Comparison of ENCODE assay signal across 9 mouse cellular contexts in the genomic region with DNA sequence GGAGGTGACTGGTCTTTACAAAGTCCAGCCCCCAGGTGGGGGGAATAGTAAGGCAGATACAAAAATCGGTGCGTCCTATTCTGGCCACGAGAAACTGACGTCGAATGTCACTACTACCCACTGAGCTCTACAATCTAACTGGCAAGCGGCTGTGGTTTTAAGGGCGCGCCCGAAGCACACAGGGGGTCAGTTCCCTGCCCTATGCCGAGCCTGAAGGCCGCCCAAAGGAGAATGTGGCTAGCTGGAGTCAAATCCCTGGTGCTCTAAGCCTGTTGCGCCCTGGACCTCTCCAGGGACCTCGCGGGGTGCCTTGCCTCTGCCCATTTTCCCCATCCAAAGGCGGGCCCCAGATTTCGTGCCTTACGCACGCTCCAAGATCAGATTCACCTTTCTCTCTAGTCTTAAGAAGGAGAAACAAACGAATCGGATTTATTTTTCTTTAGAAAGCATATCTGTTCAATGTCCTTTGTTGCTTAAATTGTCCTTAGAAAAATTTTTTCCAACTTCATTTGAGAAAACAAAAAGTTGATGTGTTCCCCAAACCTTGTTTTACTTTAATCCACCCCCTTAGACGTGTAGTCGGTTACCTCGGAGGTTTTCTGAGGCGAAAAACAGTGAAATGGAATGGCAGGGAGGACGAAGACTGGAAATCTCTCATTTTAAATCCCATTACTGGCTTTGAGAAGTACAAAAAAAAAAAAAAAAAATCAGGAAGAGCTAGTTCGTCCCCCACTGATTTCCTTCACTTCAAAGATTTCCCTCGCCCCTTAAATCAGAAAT.
DNase-seq lines count a peak whose midpoint lies in the region; ATAC-seq and TF ChIP-seq lines count a peak whose summit lies in the region.
"Had no signal": no experiment of that assay in that cellular context is flagged by ENCODE, and none has a peak within 500 bp of the region (broad histone marks: within the 10 kb centered on the region; RNA-seq: fewer than 3 reads in every experiment).

No protein-coding gene starts in this region.

- H3K36me3 ChIP-seq in ES-Bruce4 (ENCODE audit: control insufficient read depth, insufficient read depth, low read length, poor library complexity, severe bottlenecking), result no peaks in the 10 kb centered on the region
- H3K36me3 ChIP-seq in heart, embryonic 15.5 days, result no peaks in the 10 kb centered on the region
- H3K36me3 ChIP-seq in liver, embryonic 15.5 days (replicated peaks), result no peaks in the 10 kb centered on the region

- TF ChIP-seq EP300 in ES-Bruce4 (IDR thresholded peaks at IDR 0.05; ENCODE audit: insufficient read depth, low read depth, low read length), result no peak

- DNase-seq in adrenal gland, adult 2 months, result peak; percentile 66
- no peak for DNase-seq in adrenal gland, adult 8-10 months
- no peak for DNase-seq in right cerebral cortex, postnatal 36 days (ENCODE audit: low spot score in 2 of 2)
- DNase-seq in right cerebral cortex, postnatal 25 days, result no peak
- no peak for DNase-seq in Muller cell, postnatal 12 days (ENCODE audit: inconsistent ontology term)
- DNase-seq: left cerebral cortex, postnatal 4 days had no signal

- no peak overlapping the region for H3K9ac ChIP-seq in ES-Bruce4 (ENCODE audit: low read depth, poor library complexity, severe bottlenecking)
- no peak overlapping the region for H3K9ac ChIP-seq in heart, embryonic 15.5 days
- no peak overlapping the region for H3K9ac ChIP-seq in liver, embryonic 15.5 days

- peak overlapping the region; percentile 56 for H3K4me3 ChIP-seq in ES-Bruce4 (ENCODE audit: low read depth, low read length)
- H3K4me3 ChIP-seq in heart, embryonic 15.5 days, result peak overlapping the region; percentile 44
- H3K4me3 ChIP-seq in liver, embryonic 15.5 days (replicated peaks), result no peak overlapping the region

- peak overlapping the region; percentile 73 for H3K4me2 ChIP-seq in heart, embryonic 15.5 days
- 0 out of 2 replicates have a peak overlapping the region, but pooled peaks have one; percentile 49 for H3K4me2 ChIP-seq in liver, embryonic 15.5 days

- no peak for TF ChIP-seq CTCF in ES-Bruce4 (IDR thresholded peaks at IDR 0.05; ENCODE audit: low read depth, low read length)

- peaks cover 4% of the 10 kb centered on the region for H3K4me1 ChIP-seq in ES-Bruce4 (ENCODE audit: control insufficient read depth, insufficient read depth, low read length)
- H3K4me1 ChIP-seq in heart, embryonic 15.5 days (replicated peaks), result peaks cover 44% of the 10 kb centered on the region
- H3K4me1 ChIP-seq in liver, embryonic 15.5 days (replicated peaks), result peaks cover 15% of the 10 kb centered on the region; the same call in 1 of the 2 replicates

- ATAC-seq in heart, embryonic 15.5 days (replicated peaks; ENCODE audit: insufficient number of reproducible peaks, insufficient read depth, low FRiP score, low read depth), result no peak
- no peak for ATAC-seq in liver, embryonic 15.5 days (ENCODE audit: insufficient read depth)

- TF ChIP-seq POLR2A in ES-Bruce4 (IDR thresholded peaks at IDR 0.05; ENCODE audit: insufficient read depth, low read length), result no peak

- 5% methylated on average over 27 of the region's 27 CpGs for WGBS in heart, embryonic 15.5 days
- 4% methylated on average over 27 of the region's 27 CpGs for WGBS in liver, embryonic 15.5 days (ENCODE audit: insufficient replicate concordance)

- no peaks in the 10 kb centered on the region for H3K9me3 ChIP-seq in ES-Bruce4 (replicated peaks; ENCODE audit: control insufficient read depth, insufficient read depth, low read length, poor library complexity, severe bottlenecking)
- H3K9me3 ChIP-seq in heart, embryonic 15.5 days (replicated peaks), result no peaks in the 10 kb centered on the region
- H3K9me3 ChIP-seq in liver, embryonic 15.5 days (replicated peaks), result no peaks in the 10 kb centered on the region

- H3K27ac ChIP-seq in ES-Bruce4 (ENCODE audit: insufficient read depth, low read length), result no peak overlapping the region
- no peak overlapping the region for H3K27ac ChIP-seq in heart, embryonic 15.5 days
- no peak overlapping the region for H3K27ac ChIP-seq in liver, embryonic 15.5 days (replicated peaks)

- peaks cover 27% of the 10 kb centered on the region for H3K27me3 ChIP-seq in ES-Bruce4 (ENCODE audit: control insufficient read depth, insufficient read depth, low read length, poor library complexity, severe bottlenecking)
- peaks cover 68% of the 10 kb centered on the region for H3K27me3 ChIP-seq in heart, embryonic 15.5 days
- peaks cover 84% of the 10 kb centered on the region for H3K27me3 ChIP-seq in liver, embryonic 15.5 days
